Mouse (Mus musculus): ENCODE results near the gene Hddc3. TPM values are rescaled to one million over a fixed set of nuclear protein-coding genes. Genes with fewer than 3 reads are reported as not detected.

The Hddc3 gene
- total and polyA plus RNA-seq, 3 experiments, result 2.6 to 12.6 (median 5.5) TPM

DNA sequence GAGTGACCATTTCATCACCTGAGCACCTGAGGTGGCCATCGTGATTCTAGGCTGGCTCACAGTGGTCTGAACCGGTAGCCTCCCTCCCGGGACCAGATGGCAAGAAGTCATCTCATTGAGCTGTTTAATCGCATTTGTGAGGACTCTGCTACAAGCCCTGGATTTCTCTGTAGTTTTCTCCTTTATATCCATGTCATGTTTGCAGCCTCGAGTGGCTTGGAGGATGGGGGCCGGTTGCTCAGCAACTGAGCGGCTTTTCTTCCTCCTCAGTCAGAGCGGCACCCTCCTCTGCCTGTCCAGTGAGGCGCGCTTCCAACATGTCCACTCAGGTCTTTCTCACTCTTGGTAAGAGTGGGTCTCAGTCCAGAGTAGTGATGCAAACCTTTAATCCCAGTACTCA lies 33.3 kb downstream of the Hddc3 start:
- dilution Hi-C loops (cut with MboI; ENCODE audit: extremely low pct_ligation_motif_present, extremely low pct_unique_long_range_greater_than_20kb, low sequenced_read_pairs), result loop anchor here (25.0 kb wide), 1 partner anchor 186 kb away; no protein-coding TSS in a partner anchor
- no peak overlapping the region for H3K4me3 ChIP-seq (replicated peaks in 1 of 3; ENCODE audit: low read depth in 2 of 3, low read length in 2 of 3, poor library complexity in 1 of 3)
- peaks cover 23 to 44% of the 10 kb centered on the region in 2 experiments for H3K36me3 ChIP-seq (replicated peaks in 1 of 2; ENCODE audit: control insufficient read depth in 1 of 2, insufficient read depth in 1 of 2, low read length in 1 of 2)
- no peaks in the 10 kb centered on the region for H3K27me3 ChIP-seq (replicated peaks)
- TF ChIP-seq RAD21 (IDR thresholded peaks at IDR 0.05; ENCODE audit: low read depth, low read length) (no peak), ZNF384 (IDR thresholded peaks at IDR 0.05; ENCODE audit: low read depth, low read length) (no peak), CTCF (conservative IDR thresholded peaks at IDR 0.05 in 1 of 2, IDR thresholded peaks at IDR 0.05 in 1 of 2; ENCODE audit: low read depth in 2 of 2, low read length in 2 of 2) (no peak), HCFC1 (IDR thresholded peaks at IDR 0.05; ENCODE audit: low read depth, low read length) (no peak), NRF1 (IDR thresholded peaks at IDR 0.05; ENCODE audit: low read depth, low read length) (no peak), IRF4 (IDR thresholded peaks at IDR 0.05; ENCODE audit: low read depth, low read length) (no peak), E2F4 (IDR thresholded peaks at IDR 0.05; ENCODE audit: insufficient replicate concordance, low read depth, low read length) (no peak), TBP (conservative IDR thresholded peaks at IDR 0.05; ENCODE audit: low read depth, low read length) (no peak), MXI1 (IDR thresholded peaks at IDR 0.05; ENCODE audit: low read depth, low read length) (no peak), GABPA (IDR thresholded peaks at IDR 0.05; ENCODE audit: insufficient replicate concordance, low read depth, low read length) (no peak), NELFE (IDR thresholded peaks at IDR 0.05; ENCODE audit: low read depth, low read length) (no peak), ZKSCAN1 (IDR thresholded peaks at IDR 0.05; ENCODE audit: borderline replicate concordance, low read depth, low read length) (no peak), ZC3H11A (IDR thresholded peaks at IDR 0.05; ENCODE audit: low read depth, low read length) (no peak), ELF1 (IDR thresholded peaks at IDR 0.05; ENCODE audit: low read depth, low read length) (no peak), SIN3A (IDR thresholded peaks at IDR 0.05; ENCODE audit: low read length) (no peak), TCF12 (IDR thresholded peaks at IDR 0.05; ENCODE audit: low read depth, low read length) (no peak), MYC (IDR thresholded peaks at IDR 0.05; ENCODE audit: low read depth, low read length) (no peak), CHD2 (IDR thresholded peaks at IDR 0.05; ENCODE audit: low read length) (no peak)
- no peak overlapping the region for H3K4me2 ChIP-seq (ENCODE audit: insufficient read depth, low read depth, poor library complexity, severe bottlenecking)
- H3K79me2 ChIP-seq (replicated peaks; ENCODE audit: control insufficient read depth, extremely low read depth, insufficient read depth, poor library complexity, severe bottlenecking), result no peaks in the 10 kb centered on the region
- no peaks in the 10 kb centered on the region for H3K9me3 ChIP-seq (replicated peaks; ENCODE audit: low read length)
- DNase-seq (ENCODE audit: extremely low read depth), result no peak
- no peak overlapping the region for H3K9ac ChIP-seq (ENCODE audit: insufficient read depth, low read depth)
- no peak overlapping the region for H3K27ac ChIP-seq (ENCODE audit: insufficient read depth, low read depth)
- peaks cover 21 to 61% of the 10 kb centered on the region in 2 experiments for H3K4me1 ChIP-seq (ENCODE audit: control insufficient read depth in 1 of 2, insufficient read depth in 2 of 2)
- in situ Hi-C loops (cut with MboI; ENCODE audit: low pct_ligation_motif_present, low pct_unique_long_range_greater_than_20kb, low sequenced_read_pairs), result loop anchor here (5.0 to 25.0 kb wide), 3 partner anchors 34 to 461 kb away; partner anchors contain the start of genes Hddc3, Iqgap1 and Unc45a

DNA sequence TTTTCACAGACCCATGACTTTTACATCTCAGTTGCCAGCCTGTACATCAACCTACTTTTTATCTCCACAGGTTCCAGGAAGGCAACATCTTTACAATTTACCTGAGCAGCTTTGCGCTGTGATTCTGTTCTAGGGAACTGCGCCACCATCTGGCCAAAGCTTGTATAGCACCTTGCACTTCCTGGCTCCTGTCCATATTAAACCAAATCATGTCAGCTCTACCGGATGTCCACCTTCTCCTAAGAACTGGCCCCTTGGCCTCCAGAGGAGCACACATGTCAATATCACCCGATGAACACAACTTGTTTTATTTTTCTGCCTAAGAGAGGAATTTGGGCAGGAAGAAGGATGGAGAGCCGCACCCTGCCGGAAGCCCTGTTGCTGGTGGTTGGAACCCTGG lies 34.6 kb downstream of the Hddc3 start:
- no peak overlapping the region for H3K4me3 ChIP-seq (replicated peaks in 1 of 3; ENCODE audit: low read depth in 2 of 3, low read length in 2 of 3, poor library complexity in 1 of 3)
- dilution Hi-C loops (cut with MboI; ENCODE audit: extremely low pct_ligation_motif_present, extremely low pct_unique_long_range_greater_than_20kb, low sequenced_read_pairs), result loop anchor here (25.0 kb wide), 1 partner anchor 185 kb away; no protein-coding TSS in a partner anchor
- no peak overlapping the region for H3K27ac ChIP-seq (ENCODE audit: insufficient read depth, low read depth)
- no peaks in the 10 kb centered on the region for H3K9me3 ChIP-seq (replicated peaks; ENCODE audit: low read length)
- H3K9ac ChIP-seq (ENCODE audit: insufficient read depth, low read depth), result no peak overlapping the region
- in situ Hi-C loops (cut with MboI; ENCODE audit: low pct_ligation_motif_present, low pct_unique_long_range_greater_than_20kb, low sequenced_read_pairs), result loop anchor here (5.0 to 25.0 kb wide), 3 partner anchors 35 to 460 kb away; partner anchors contain the start of genes Hddc3, Iqgap1 and Unc45a
- TF ChIP-seq CTCF (conservative IDR thresholded peaks at IDR 0.05 in 1 of 2, IDR thresholded peaks at IDR 0.05 in 1 of 2; ENCODE audit: low read depth in 2 of 2, low read length in 2 of 2) (peak; percentile 87 to 97), ELF1 (IDR thresholded peaks at IDR 0.05; ENCODE audit: low read depth, low read length) (peak; percentile 75), POLR2AphosphoS2 (IDR thresholded peaks at IDR 0.05; ENCODE audit: low read depth, low read length) (no peak), RAD21 (IDR thresholded peaks at IDR 0.05; ENCODE audit: low read depth, low read length) (peak; percentile 66), MAFK (IDR thresholded peaks at IDR 0.05; ENCODE audit: insufficient replicate concordance, low read length) (no peak), MAZ (IDR thresholded peaks at IDR 0.05; ENCODE audit: low read depth, low read length) (no peak), JUND (conservative IDR thresholded peaks at IDR 0.05; ENCODE audit: low read depth, low read length) (no peak), MXI1 (IDR thresholded peaks at IDR 0.05; ENCODE audit: low read depth, low read length) (no peak), USF2 (conservative IDR thresholded peaks at IDR 0.05; ENCODE audit: low read depth, low read length) (no peak), SMC3 (IDR thresholded peaks at IDR 0.05; ENCODE audit: low read depth, low read length) (peak; percentile 69), MYC (IDR thresholded peaks at IDR 0.05; ENCODE audit: low read depth, low read length) (no peak)
- peaks cover 32 to 56% of the 10 kb centered on the region in 2 experiments for H3K36me3 ChIP-seq (replicated peaks in 1 of 2; ENCODE audit: control insufficient read depth in 1 of 2, insufficient read depth in 1 of 2, low read length in 1 of 2)
- H3K4me2 ChIP-seq (ENCODE audit: insufficient read depth, low read depth, poor library complexity, severe bottlenecking), result no peak overlapping the region
- peaks cover 21 to 51% of the 10 kb centered on the region in 2 experiments for H3K4me1 ChIP-seq (ENCODE audit: control insufficient read depth in 1 of 2, insufficient read depth in 2 of 2)
- H3K27me3 ChIP-seq (replicated peaks), result no peaks in the 10 kb centered on the region
- H3K79me2 ChIP-seq (replicated peaks; ENCODE audit: control insufficient read depth, extremely low read depth, insufficient read depth, poor library complexity, severe bottlenecking), result no peaks in the 10 kb centered on the region
- peak; percentile 63 for DNase-seq (ENCODE audit: extremely low read depth)
